Mouse (Mus musculus): ENCODE data around the gene Glmp.
"Not testable (repeated sequence)": the region's sequence is repeated elsewhere in the genome, so short reads cannot be mapped to it uniquely, and the experiment has no call there.

Glmp gene

GRCm38 (mm10) chr3:88336058-88337013 is 11.5 kb downstream of the Glmp start, which contains the start of the genes Tmem79 and Smg5:
Tmem79 (minus strand) TSS chr3:88336148.
Smg5 (plus strand) TSS chr3:88336260.
- peak; percentile 98 for DNase-seq (ENCODE audit: low spot score)

GRCm38 (mm10) chr3:88337367-88338020 is 12.7 kb downstream of the Glmp start:
- DNase-seq (ENCODE audit: low spot score) = peak; percentile 19

GRCm38 (mm10) chr3:88338316-88338715 is 13.5 kb downstream of the Glmp start:
- DNase-seq (ENCODE audit: low spot score) = no peak

- DNase-seq (ENCODE audit: low spot score) = no peak
These were observed 14.2 kb downstream of the Glmp start for GRCm38 (mm10) chr3:88339006-88339405.

GRCm38 (mm10) chr3:88350732-88351131 is 25.9 kb downstream of the Glmp start:
- DNase-seq (ENCODE audit: low spot score) = no peak

- DNase-seq (ENCODE audit: low spot score) = no peak
These were observed 28.1 kb downstream of the Glmp start for GRCm38 (mm10) chr3:88352907-88353306.

GRCm38 (mm10) chr3:88354396-88355165 is 29.8 kb downstream of the Glmp start:
- peak; percentile 24 for DNase-seq (ENCODE audit: low spot score)

GRCm38 (mm10) chr3:88359584-88359983 is 34.8 kb downstream of the Glmp start:
- DNase-seq (ENCODE audit: low spot score) = no peak

- DNase-seq (ENCODE audit: low spot score) = no peak
These were observed 35.2 kb downstream of the Glmp start for GRCm38 (mm10) chr3:88359989-88360388.

- no peak for DNase-seq (ENCODE audit: low spot score)
These were observed 36.3 kb downstream of the Glmp start for GRCm38 (mm10) chr3:88361096-88361495.

- DNase-seq (ENCODE audit: low spot score) = no peak
These were observed 36.9 kb downstream of the Glmp start for GRCm38 (mm10) chr3:88361612-88362313.

GRCm38 (mm10) chr3:88363700-88364099 is 38.9 kb downstream of the Glmp start:
- no peak for DNase-seq (ENCODE audit: low spot score)

GRCm38 (mm10) chr3:88364337-88364736 is 39.5 kb downstream of the Glmp start, which contains the start of gene Paqr6:
Paqr6 (plus strand) TSS chr3:88364584.
- peak; percentile 83 for DNase-seq (ENCODE audit: low spot score)

- DNase-seq (ENCODE audit: low spot score) = no peak
These were observed 41.0 kb downstream of the Glmp start for GRCm38 (mm10) chr3:88365705-88366361.

GRCm38 (mm10) chr3:88366830-88367428 is 42.1 kb downstream of the Glmp start:
- DNase-seq (ENCODE audit: low spot score) = peak; percentile 42

GRCm38 (mm10) chr3:88367517-88367916 is 42.7 kb downstream of the Glmp start:
- DNase-seq (ENCODE audit: low spot score) = not testable (repeated sequence)

- not testable (repeated sequence) for DNase-seq (ENCODE audit: low spot score)
These were observed 43.7 kb downstream of the Glmp start for GRCm38 (mm10) chr3:88368511-88368910.

GRCm38 (mm10) chr3:88372643-88373042 is 47.8 kb downstream of the Glmp start, which contains the start of gene Bglap3:
Bglap3 (minus strand) TSS chr3:88372743.
- DNase-seq (ENCODE audit: low spot score) = not testable (repeated sequence)

GRCm38 (mm10) chr3:88375750-88376626 is 51.2 kb downstream of the Glmp start:
- DNase-seq (ENCODE audit: low spot score) = peak; percentile 71

Measured in embryo, embryonic 10 days (tissue).